Mouse (Mus musculus) adrenal gland, adult (tissue): Measurements from ENCODE around the gene Ap5b1.

Experiments
- DNase-seq, 2 experiments: peaks; one replicate each; pipeline ENCODE4 v3.0.0; 2022 to 2023; ENCODE audit warnings: low spot score in 1 of 2; ENCODE audit not compliant: inconsistent age in 2 of 2

The Ap5b1 gene

GRCm38 (mm10) chr19:5566316-5566715, 1.5 kb upstream of the Ap5b1 start:
- DNase-seq: peak; percentile 21 to 39

- DNase-seq: no peak
Observed at GRCm38 (mm10) chr19:5567180-5567533, 668 bp upstream of the Ap5b1 start.

- peak; percentile 84 to 95 for DNase-seq
Observed at GRCm38 (mm10) chr19:5568470-5569140, 780 bp downstream of the Ap5b1 start.

DNA sequence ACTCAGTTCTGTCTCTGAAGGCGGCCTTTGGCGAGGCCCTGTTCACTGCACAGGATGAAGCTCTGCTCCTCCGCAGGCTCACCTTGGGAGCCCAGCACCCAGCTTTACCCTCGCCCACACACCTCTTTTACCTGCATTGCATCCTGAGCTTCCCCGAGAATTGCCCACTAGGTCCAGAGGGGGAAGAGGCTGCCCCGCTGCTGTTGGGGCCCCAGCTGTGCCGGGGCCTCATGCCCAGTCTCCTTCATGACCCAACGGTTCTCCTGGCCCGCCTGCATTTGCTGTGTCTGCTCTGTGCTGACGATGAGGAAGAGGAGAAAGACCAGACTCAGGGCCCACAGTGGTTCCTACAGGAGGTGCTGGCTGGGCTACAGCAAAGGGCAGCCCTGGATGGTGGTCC, 1.7 kb downstream of the Ap5b1 start:
- no peak for DNase-seq

- DNase-seq: peak; percentile 16 to 30
Observed at GRCm38 (mm10) chr19:5570353-5571246, 2.8 kb downstream of the Ap5b1 start.

GRCm38 (mm10) chr19:5571831-5572230, 4.0 kb downstream of the Ap5b1 start:
- DNase-seq: peak; percentile 51 to 72

DNA sequence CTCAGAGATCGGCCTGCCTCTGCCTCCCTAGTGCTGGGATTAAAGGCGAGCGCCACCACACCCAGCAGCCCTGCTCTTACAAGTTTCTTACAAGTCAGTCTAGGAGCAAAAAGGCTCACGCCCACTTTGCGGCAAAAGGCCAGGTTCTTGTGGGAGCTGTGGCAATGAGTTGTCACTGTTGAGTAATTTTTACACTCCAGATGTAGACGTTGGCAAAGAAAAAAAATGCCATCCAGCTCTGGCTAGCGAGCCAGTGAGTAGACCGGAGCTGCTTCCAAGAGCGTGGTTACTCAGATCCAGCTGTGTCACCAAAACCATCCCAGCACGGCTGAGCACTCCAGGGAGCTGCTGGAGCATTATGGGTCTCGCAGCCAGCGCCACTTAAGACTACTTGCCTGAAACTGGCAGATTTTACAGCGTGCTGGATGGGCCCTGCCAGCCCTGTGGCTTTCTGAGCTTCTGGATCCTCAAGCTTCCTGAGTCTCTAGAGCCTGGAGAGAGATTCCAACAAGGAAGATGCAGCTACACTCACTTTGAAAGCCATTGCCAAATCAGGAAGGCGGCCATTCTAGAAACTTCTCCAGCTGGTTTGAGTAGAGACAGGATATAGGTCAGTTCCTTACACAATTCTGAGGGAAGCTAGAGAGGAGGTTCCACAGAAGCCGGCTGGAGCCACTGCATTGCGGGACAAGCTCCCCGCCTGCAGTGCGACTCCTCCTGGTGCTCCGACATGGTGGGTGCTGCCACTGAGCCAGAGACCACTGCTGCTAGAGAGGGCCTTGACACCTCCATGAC, 4.7 kb downstream of the Ap5b1 start:
- peak; percentile 38 to 85 for DNase-seq

GRCm38 (mm10) chr19:5575336-5575735, 7.5 kb downstream of the Ap5b1 start:
- no peak for DNase-seq

DNA sequence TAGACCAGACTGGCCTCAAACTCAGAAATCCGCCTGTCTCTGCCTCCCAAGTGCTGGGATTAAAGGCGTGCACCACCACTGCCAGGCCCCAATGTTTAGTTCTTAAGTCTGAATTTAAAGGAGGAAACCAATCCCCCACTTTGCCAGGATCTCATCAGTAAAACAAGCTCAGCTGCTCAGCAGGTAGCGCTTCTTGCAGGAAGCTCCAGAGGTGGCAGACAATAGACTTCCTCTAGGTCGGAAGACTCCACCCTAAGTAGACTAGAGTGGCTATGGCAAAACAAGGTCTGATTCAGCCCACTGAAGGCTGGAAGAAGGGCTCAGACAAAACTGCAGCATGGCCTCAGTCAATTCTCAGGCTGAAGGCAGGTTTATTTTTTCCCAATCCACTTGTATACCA, 12.1 kb downstream of the Ap5b1 start:
- DNase-seq: no peak

DNA sequence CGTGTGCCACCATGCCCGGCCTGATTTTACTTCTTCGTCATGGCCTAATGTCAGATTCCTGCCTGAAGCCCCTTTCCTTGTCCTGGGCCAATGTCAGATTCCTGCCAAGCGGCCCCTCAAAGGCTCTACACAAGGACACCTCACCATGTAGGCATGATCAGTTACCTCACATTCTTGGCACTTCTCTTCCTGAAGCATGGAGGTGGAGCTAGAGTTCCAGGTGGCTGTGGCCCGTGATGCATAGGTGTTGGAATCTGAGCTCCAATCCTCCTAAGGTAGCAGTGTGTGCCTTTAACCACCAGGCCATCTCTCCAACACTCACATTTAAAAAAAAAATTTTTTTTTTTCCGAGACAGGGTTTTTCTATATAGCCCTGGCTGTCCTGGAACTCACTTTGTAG, 13.0 kb downstream of the Ap5b1 start:
- DNase-seq: no peak

DNA sequence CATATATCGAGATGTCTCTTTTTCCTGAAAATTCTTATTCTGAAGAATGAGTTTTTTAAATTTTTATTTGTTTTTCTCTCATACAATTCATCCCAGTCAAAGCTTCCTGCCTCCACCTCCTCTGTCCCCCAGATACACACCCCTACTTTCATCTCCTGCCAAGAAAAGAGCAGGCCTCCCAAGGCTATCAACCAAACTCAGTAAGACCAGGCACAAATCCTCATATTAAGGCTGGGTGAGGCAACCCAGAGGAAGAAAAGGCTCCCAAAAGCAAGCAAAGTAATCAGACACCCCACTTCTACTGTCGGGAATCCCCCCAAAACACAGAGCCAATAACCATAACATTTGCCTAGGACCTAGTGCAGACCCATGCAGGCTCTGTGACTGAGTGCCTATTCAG, 14.2 kb downstream of the Ap5b1 start:
- DNase-seq: peak; percentile 25 to 74

GRCm38 (mm10) chr19:5589159-5589558, 21.3 kb downstream of the Ap5b1 start:
- no peak for DNase-seq

- no peak for DNase-seq
Observed at GRCm38 (mm10) chr19:5591888-5592287, 24.1 kb downstream of the Ap5b1 start.

DNA sequence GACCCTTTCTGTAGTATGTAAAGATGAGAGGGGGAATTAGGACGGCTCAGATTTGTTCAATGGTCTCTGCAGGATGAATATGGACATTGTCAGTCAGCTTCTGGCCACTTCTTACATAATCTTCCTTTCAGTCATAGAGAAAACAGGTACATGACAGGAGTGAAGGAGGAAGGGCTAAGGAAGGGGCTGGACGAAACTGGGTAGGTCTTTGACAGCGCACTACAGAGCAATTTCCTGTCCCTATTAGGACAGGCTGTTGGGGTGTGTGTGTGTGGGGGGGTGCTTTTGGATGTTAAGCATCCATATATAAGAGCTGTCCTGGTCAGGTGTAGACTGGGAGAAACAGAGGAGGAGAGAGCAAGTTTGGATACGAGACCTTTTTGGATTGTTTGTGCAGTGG, 31.4 kb downstream of the Ap5b1 start:
- no peak for DNase-seq

GRCm38 (mm10) chr19:5601752-5602541, 34.1 kb downstream of the Ap5b1 start, which contains the start of gene Rnaseh2c:
TSS of gene Rnaseh2c (plus strand) at chr19:5601873.
- peak; percentile 82 to 94 for DNase-seq

- no peak for DNase-seq
Observed at GRCm38 (mm10) chr19:5603664-5604063, 35.8 kb downstream of the Ap5b1 start.

DNA sequence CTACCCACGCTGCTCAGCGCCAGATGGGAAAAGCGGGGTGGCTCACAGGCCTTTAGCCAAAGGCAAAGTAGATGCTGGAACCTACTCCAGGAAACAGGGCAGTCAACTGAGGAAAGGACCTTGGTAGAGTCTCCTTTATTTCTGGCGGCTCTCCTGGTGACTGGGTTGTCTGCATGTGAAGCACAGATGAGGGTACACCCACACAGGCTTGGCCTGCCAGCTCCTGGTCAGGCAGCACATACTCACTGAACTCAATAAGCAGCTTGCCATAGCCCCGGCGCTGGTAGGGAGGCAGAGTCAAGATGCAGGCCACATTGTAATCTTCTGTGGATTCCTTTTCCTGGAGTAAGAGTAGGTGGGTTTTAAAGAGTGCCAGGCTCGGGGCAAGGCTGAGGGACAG, 37.3 kb downstream of the Ap5b1 start:
- no peak for DNase-seq

DNA sequence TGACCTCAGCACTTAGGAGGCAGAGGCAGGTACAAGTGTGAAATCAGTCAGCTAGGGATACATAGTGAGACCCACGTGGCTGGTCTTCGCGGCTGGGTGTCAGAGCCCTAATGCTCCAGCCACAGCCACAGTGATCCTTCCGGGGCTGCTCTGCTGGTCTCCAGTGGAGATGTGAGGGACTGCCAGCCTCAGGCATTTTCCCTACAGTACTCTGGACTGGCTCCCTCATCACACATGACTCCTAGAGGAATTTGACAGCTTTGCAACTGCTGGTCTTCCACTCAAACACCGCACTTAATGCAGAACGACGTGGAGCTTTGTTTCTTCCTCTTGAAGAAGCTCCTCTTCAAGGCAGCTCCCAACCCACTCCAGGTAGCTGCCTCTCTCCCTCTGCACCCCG, 38.4 kb downstream of the Ap5b1 start:
- no peak for DNase-seq

- peak; percentile 22 to 44 for DNase-seq
Observed at GRCm38 (mm10) chr19:5607705-5608410, 40.0 kb downstream of the Ap5b1 start.

DNA sequence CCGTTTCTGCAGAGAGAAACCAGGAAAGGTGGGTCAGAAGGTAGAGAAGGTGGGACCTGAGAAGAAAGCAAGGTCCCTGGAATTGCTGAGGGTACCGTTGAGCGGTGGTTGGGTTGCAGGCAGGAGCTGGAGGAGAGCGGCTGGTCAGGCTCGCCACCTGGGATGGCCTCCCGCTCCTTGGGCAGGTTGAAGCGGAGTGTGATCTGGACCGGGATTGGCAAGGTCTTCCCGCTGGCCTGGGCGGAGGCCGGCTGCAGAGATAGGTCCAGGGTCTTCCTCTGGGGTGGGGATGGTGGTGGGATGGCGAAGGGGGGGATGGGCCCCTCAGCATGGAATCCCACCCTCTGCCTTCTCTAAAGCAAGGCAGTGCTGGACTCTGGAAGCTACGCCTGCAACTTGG, 40.9 kb downstream of the Ap5b1 start:
- peak in 1 of 2 experiments; percentile 27 for DNase-seq
